Mouse (Mus musculus) megakaryocyte progenitor cell, adult 5-6 weeks (primary cell): Measurements from ENCODE around the gene Obp2a. TPM values are rescaled to one million over a fixed set of nuclear protein-coding genes. Genes with fewer than 3 reads are reported as not detected.
A peak's percentile ranks its signal among the peaks of the same experiment; 100 is the strongest.
"Not testable (repeated sequence)": the region's sequence is repeated elsewhere in the genome, so short reads cannot be mapped to it uniquely, and the experiment has no call there.

ENCODE experiments used
- ATAC-seq: replicated peaks from 2 replicates; pipeline ENCODE4 v1.8.0; 2016; ENCODE audit warnings: mild to moderate bottlenecking, moderate TSS enrichment, inconsistent platforms; ENCODE audit not compliant: poor library complexity
- total RNA-seq, 2 experiments: library from RNA; stranded (forward) in 1 of 2; stranded (reverse) in 1 of 2; fragments of 157-497, 149-512 nt in 1 of 2; fragments of 200-1000 nt in 1 of 2; gene quantifications; 2 replicates each; pipeline versions ENCODE4 v1.2.3 to v1.2.4; 2015 to 2017

Gene Obp2a
- total RNA-seq (2015) (not detected in 2 replicates), total RNA-seq (2017) (not detected in 2 replicates)

DNA sequence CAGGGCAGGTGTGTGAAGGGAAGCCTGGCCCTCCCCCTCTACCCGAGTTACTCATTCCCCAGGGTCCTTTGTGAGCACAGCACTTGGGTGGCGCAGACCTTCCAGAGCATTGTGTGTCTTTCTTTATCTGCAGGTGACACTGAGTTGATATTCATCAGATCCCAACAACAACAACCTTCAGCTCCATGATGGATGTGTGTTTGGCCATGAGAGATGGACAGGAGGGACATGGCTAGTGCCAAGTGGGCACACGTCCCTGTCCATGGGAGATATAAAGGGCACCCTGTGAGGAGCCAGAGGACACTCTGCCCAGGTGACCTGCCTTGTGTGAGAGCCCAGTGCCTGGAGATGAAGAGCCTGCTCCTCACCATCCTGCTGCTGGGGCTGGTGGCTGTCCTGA is at the start of gene Obp2a:
TSS of gene Obp2a (plus strand) at position 301 of the 400 bp plus-strand sequence.
- not testable (repeated sequence) for ATAC-seq

DNA sequence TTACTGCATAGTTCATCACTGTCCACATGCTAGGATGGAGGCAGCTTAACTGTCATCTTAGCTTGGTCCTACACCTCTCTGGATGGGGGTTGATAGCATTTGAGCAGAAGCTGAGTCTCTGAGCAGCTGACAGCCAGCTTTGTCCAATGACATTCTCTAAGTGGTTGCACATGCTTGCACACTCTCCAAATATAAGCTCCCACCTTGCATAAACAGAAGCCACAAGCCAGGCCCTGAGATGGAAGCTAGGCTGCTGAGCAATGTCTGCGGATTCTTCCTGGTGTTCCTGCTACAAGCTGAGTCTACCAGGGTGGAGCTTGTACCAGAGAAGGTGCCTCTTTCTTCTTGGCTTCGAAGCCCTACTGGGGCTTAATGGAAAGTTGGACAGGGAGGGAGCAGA is 46.9 kb upstream of the Obp2a start, which contains the start of gene Lcn8:
TSS of gene Lcn8 (plus strand) at position 219 of the 400 bp plus-strand sequence.
- no peak for ATAC-seq

DNA sequence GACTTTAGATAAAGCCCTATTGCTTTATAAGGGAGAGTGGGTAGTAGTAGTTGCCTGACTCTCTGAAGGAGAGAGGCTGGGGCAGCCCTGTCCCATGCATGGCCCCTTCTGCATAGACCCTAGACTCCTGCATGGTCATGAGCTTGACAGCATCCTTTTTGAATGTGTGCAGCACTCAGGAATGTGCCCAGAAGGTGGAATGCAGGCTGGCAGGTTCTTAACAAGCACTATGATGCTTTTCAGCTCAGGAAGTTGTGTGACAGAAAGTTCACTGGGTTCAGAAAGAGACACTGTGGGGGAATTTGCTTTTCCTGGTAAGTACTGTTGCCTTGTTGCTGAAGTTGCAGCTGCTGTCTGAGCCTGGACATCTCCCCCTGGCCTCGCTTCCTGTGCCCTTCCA is 45.3 kb upstream of the Obp2a start:
- no peak for ATAC-seq

DNA sequence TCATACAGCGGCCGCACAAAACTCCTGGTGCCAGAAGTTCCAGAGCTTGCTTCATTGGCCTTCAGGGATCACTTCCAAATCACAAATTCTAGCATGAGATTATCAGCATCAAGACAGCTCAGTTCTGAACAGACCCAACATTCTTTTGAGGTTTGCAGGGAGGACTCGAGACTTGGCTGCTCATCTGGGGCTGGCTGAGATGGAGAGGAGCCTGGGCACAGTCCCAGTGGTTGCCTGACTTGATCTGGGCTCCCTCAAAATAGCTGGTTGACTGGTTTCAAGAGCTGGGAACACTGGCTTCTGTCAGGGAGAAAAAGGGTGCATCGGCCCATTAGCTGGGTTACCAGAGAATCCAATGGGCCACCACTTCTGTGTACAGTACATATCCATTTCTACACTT is 43.2 kb upstream of the Obp2a start:
- ATAC-seq = no peak

DNA sequence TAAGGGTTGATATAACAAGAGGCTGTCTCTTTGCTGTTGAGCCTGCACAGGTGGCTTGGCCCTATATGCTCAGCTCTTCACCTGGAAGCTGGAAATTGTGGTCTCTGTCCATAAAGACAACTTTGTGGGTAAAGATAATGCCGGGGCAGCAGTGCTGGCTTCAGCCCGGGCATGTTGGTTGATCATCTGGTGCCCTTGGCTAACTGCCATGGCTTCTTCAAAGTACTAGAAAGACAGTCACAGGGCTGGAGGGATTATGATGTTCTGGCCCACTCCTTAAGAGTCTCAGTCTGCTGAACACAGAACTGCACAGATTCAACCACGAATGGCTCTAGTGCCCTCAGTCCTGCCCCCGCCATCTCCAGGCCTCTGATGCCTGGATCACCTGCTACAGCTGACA is 42.6 kb upstream of the Obp2a start:
- no peak for ATAC-seq

DNA sequence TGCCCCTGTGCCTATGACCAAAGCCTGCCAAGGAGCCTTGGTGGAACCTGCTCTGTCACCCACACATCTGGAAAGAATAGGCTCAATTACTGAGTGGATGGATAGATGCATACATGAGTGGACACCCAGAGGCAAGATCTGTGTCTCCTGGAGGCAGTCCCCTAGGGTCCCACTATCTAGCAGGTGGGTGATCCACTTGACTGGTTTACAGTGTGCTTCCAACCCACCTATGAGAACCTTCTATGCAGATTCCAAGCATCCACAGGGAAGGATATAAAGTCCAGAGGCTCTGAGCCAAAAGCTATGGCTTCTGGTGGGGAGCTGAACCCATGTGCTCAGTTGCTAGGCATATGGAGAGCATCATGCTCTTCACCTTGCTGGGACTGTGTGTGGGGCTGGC is 42.2 kb upstream of the Obp2a start, which contains the start of gene Lcn5:
TSS of gene Lcn5 (plus strand) at position 301 of the 400 bp plus-strand sequence.
- ATAC-seq = no peak

DNA sequence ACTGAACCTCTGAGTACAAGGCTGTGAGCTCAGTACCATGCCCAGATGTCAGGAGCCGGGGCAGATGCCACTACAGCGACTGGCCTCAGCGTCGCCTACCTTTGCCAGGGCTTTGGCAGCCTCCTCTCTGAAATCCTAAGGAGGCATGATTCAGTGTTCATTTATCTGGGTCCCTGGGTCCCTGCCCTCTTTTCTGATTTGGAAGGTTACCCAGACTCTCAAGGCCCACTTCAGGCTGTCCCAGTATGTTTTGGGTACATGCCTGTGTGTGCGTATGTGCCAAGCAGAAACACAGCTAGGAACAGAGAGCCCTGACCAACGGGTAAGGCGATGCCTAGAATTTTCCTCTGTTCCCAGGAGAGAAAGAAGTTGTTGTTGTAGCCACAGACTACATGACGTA is 39.6 kb upstream of the Obp2a start:
- no peak for ATAC-seq

DNA sequence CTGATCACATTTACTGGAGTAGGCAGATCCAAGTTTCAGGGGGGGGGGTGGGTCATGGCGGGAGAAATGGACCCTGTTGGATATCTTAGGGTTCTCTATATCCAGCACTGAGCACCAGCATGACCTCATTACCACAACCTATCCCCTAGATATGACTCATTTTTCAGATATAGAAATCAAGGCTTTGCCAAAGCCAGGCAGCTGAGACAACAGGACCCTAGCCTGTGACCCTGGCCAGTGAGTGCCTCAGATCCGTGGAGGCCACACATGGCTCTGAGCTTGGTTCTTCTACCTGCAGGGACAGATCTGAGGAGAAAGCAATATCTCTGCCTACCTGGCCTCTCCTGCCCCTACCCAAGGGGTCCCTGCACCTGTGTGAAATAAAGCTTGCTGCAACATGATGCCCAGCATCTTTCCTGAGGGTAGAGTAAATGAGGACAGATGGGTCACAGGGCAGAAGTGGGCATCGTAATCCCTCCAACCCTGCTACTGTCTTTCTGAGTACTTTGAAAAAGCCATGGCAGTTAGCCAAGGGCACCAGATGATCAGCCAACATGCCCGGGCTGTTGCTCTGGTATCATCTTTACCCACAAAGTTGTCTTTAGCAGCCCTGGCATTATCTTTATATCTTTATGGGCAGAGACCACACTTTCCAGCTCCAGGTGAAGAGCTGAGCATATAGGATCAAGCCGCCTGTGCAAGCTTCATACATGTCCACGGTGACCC is 38.4 kb upstream of the Obp2a start:
- no peak for ATAC-seq

DNA sequence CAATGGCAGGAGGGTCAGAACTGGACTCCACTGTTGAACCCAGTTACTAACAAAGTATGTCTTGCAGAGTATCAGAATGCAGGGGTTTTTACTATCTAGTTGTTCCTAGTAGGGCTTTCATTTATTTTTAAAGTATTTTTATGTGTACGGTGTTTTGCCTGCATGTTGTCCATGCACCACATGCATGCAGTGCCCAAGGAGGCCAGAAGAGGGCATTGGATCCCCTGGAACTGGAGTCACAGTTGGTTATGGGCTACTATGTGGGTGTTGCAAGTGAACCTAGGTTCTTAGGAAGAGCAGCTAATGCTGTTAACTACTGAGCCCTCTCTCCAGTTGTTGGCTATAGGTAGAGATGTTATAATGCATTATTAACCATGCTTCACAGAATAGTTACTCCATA is 36.3 kb upstream of the Obp2a start:
- peak; percentile 55 for ATAC-seq

DNA sequence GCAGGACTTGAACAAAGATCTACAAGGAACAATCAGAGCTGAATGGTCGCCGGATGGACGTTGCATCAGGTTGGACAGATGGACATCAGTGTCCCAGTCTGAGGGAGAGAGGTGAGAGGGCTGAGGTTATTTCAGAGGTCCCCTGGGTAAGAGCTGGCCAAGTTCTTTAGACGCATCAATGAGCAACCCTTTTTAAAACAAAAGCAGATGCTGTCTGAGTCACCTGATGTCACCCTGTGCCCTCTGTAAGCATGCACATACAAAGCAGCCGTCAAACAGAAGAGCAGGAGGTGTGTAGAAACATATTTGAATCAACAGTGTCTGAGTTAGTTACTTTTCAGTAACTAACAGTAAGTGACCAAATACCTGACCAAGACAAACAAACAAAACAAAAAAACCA is 35.7 kb upstream of the Obp2a start:
- ATAC-seq = no peak

DNA sequence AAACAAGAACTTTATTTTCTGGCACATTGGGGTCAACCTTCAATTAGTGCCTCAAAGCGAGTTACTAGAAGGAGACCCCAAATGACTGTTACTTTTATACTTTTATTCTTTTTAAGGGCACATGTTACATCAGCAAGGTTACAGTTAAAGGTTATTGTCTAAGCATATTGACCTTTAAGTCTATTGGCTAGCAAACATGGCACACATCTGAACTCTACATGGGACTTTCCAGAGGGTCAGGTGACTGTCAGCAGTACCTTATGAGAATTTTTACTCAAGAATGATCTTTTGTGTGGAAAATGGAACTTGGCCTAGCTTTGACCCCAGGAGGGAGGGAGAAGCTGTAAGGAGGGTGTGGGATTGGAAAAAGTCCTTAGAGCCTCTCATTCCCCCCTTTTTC is 33.3 kb upstream of the Obp2a start:
- ATAC-seq = no peak

DNA sequence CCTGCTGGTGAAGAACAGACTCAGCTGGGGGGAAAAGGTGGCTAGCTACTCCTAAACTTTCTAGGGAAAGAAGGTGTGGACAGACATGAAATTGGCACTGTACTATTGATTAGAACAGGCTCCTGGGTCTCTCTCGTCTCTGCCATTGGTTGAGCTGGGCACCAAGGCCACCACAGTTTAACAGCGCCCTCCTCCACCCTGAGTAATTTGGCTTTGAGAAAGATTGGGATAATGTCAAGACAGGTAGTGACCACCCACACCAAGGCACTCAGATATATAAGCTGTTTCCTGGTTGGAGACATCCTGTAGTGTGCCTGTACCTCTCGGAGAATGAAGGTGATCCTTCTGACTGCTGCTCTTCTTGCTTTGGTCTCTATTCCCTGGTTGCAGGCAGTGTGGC is 23.4 kb upstream of the Obp2a start, which contains the start of gene Lcn6:
TSS of gene Lcn6 (plus strand) at position 301 of the 400 bp plus-strand sequence.
- no peak for ATAC-seq

DNA sequence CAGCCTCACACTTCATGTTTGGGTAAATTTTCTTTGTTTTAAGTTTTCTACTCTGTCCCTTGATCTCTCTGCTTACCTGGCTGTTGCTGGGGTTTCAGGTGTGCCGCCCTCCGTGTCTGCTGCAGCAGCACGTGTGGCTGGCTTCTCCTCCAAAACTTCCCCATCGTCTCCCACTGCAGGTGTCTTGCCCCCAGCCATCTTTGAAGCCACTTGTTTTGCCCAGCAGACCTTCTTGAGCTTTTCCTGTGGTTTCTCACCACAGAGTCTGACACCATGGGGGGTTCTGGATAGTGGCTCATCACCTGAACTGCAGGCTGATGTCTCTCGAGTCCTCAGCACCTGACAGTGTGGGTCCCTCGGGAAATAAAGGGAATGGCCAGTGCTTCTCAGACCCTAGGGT is 20.3 kb upstream of the Obp2a start:
- no peak for ATAC-seq

DNA sequence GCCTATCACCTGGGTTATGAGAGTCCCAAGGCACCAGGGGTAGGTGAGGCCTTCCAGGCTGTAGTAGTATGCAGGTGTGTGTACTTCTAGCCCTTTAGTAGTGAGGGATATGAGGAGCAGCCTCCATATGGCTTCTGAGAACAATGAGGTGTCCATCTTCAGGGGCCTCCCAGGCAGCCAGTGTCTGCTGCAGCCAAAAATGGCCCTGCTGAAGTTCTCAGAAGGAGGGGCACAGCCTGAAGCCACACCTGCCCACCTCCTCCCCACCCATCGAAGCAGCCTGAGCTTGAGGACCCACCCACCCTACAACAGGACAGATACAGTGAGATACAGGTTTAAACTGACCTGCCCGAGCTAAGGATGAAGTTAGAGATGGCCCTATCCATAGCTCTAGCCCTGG is 17.4 kb upstream of the Obp2a start, which contains the start of gene Lcn10:
TSS of gene Lcn10 (plus strand) at position 301 of the 400 bp plus-strand sequence.
- ATAC-seq = no peak

DNA sequence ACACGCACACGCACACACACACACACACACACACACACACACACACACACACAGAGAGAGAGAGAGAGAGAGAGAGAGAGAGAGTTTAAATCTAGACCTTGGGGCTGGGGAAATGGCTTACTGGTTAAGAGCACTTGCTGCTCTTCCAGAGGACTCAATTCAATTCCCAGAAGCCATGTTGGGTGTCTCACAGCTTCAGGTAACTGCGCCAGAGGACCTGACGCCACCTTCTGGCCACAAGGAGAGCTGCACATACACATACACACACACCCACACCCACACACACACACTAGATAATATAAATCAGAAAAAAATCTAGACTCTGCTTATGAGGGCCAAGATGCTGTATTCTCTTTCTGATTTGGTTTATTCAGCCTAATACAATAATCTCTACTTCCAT is 12.9 kb upstream of the Obp2a start:
- no peak for ATAC-seq

DNA sequence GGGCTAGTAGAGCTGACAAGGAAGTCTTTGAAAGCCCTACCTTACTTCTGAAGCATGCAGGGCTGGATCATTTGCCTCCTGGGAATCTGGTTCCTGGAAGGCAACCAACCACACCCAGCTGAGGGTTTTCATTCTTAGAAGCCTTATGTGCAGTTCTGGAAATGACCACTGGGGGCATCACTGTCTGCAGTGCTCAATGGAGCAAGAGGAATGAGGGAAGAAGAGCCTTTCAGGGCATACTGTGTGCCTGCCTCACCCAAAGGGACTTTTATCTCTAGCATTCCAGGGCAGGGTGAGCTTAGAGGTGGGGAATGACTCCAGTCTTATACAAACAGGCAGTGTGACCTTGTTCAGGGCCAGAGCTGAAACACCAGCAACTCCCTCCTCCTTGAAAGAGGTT is 5.2 kb upstream of the Obp2a start:
- ATAC-seq = peak; percentile 69

DNA sequence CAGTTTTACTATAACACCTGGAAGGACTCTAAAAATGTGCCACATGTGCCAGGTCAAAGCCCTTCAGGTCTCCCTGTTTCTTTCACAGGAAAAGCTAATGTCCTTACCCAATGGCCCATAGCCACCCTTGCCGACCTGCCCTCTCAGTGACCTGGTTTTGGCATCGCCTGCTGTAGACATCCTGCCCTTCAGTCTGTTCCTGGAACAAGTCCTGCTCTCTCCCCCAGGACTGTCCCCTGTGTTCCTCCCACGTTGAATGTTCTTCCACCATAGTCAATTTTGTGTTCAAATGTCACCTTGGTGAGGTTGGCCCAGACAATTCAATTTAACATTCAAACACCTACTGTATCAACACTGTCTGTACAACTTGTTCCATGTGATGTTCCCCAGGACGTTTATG is 2.9 kb upstream of the Obp2a start:
- no peak for ATAC-seq

DNA sequence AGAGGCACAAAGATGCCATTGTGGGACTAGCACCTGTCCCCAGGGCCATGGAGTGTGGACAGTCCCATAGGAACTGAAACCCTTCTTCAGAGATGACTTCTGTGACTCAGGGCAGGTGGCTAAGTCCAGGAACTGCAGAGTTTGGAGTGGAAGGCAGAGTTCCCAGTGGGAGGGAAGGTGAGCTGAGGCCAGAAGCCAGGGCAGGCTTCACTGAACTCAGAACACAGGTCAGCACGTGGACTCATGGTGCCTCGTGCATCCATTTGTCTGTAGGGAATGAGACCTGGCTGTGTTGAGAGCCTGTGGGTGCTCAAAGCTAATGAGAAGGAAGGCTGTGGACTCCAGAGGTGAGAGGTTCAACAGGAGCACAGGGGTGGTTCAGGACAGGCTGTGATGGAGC is 1.1 kb upstream of the Obp2a start:
- no peak for ATAC-seq

DNA sequence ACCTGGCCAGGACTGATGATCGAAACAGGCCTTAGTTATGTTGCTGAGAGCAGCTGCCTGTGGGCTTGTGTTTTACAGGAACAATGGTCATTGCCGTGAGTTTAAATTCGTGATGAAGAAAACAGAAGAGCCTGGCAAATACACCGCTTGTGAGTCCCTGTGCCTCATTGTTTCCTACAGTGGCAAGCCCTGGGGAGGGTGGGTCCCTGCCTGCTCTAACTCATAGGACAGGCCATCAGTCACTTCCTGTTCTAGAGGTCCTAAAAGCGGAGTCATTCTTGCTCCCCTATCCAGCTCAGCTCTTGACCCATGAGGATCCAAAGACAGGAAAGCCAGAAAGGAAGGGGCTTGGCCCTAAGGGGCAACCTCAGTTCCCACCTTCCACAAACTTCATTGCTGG is 1.2 kb downstream of the Obp2a start:
- no peak for ATAC-seq

DNA sequence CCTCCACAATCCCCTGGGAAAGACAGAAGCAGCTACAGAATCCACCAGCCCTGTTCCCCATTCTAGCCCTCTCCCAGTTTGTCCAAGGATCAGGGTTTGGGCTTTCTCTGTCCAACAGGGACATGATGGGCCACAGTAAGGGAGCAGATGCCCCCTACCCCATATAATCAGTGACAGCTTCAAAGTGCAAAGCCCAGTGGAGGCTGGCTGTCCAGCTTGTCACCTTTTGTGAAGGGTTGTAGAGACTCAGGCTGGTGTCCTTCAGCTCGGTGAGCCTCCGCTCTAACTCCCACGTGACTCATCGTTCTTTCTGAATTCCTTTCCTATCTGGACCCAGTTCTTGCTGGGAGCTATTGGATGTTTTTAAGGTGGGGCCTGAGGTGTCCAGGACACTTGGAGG is 3.9 kb downstream of the Obp2a start:
- ATAC-seq = no peak

DNA sequence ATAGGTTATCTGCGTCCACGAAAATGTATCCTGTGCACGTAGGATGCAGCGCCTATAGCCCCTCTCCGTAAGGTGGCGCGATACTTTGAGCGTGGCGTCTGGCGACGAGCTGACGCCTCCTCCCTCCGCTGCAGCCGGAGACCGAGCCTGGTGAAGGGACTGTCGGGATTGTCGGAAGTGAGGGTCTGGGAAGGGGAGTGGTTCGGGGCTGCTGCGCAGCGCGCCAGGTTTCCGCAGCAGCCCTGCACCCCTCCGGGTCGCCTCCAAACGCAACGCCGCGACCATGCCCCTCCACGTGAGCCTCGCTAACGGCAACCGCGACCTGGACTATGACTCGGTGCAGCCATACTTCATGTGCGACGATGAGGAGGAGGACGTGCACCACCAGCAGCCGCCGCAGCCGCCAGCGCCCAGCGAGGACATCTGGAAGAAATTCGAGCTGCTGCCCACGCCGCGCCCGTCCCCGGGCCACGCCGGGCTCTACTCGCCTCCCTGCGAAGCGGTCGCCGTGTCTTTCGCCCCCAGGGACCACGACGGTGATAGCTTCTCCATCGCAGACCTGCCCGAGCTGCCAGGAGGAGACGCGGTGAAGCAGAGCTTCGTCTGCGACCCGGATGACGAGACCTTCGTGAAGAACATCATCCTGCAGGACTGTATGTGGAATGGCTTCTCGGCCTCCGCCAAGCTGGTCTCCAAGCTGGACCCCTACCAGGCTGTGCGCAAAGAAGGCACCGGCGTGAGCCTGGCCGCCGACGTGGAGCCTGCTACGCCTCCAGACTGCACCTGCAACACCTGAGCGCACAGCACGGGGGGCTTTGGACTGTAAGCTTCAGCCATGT is 7.0 kb downstream of the Obp2a start, which contains the start of gene Bmyc:
TSS of gene Bmyc (plus strand) at position 97 of the 839 bp plus-strand sequence.
- peak; percentile 96 for ATAC-seq

DNA sequence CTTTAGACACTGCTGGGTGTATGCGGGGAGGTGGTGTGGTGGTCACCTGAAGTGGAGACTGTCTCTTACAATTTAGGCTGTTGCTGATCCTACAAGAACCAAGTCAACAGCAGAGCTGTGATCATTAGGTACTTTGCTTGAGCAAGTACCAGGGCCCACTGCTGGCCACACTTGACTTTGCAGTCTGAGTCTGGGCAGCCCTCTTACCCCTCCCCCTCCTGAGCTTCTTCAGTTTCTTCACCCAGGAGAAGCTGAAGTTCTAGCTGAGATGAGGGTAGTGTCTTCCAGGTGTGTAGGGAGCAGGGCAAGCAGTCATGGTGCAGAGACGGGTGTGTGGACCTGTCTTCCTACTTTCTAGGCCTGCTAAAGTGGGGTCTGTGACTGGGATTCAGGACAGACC is 8.3 kb downstream of the Obp2a start:
- peak; percentile 62 for ATAC-seq
